In genomic region chr8:83406836-83407235, GRCm38 (mm10) we compare ENCODE assay signal across 9 mouse cellular contexts. TPM values are rescaled to one million over a fixed set of nuclear protein-coding genes. Genes with fewer than 3 reads are reported as not detected.
DNase-seq lines count a peak whose midpoint lies in the region; ATAC-seq and TF ChIP-seq lines count a peak whose summit lies in the region.
"Had no signal": no experiment of that assay in that cellular context is flagged by ENCODE, and none has a peak within 500 bp of the region (broad histone marks: within the 10 kb centered on the region; RNA-seq: fewer than 3 reads in every experiment).

No protein-coding gene starts in this region.

- no peaks in the 10 kb centered on the region for H3K4me1 ChIP-seq in liver, embryonic 11.5 days (replicated peaks; ENCODE audit: control insufficient read depth, insufficient read depth, low read length)
- H3K4me1 ChIP-seq in ES-Bruce4 (ENCODE audit: control insufficient read depth, insufficient read depth, low read length), result no peaks in the 10 kb centered on the region
- peaks cover 3 to 8% of the 10 kb centered on the region in 2 experiments; a peak in 3 of 4 replicates for H3K4me1 ChIP-seq in liver, embryonic 14.5 days (replicated peaks; ENCODE audit: control insufficient read depth in 2 of 2, insufficient read depth in 2 of 2, low read length in 1 of 2)

- DNase-seq in liver, embryonic 11.5 days (ENCODE audit: low spot score), result no peak
- DNase-seq in liver (no peak), R1 (ENCODE audit: low read depth, low spot score) (peak; percentile 74)
- DNase-seq in liver, embryonic 14.5 days (ENCODE audit: low read depth in 3 of 3, low spot score in 3 of 3), result peak in 2 of 3 experiments; percentile 52 to 55
- no peak for DNase-seq in testis, postnatal 14 days (ENCODE audit: low spot score)
- DNase-seq in right cerebral cortex, adult 2 months (ENCODE audit: low spot score in 2 of 2), result no peak
- DNase-seq: lung, postnatal 4 days had no signal

- H3K36me3 ChIP-seq in liver, embryonic 11.5 days (ENCODE audit: control insufficient read depth, insufficient read depth, low read length), result no peaks in the 10 kb centered on the region
- H3K36me3 ChIP-seq in ES-Bruce4 (ENCODE audit: control insufficient read depth, insufficient read depth, low read length, poor library complexity, severe bottlenecking), result no peaks in the 10 kb centered on the region
- H3K36me3 ChIP-seq in liver, embryonic 14.5 days (replicated peaks; ENCODE audit: control insufficient read depth, insufficient read depth, low read depth), result no peaks in the 10 kb centered on the region

- 39% methylated on average over 6 of the region's 6 CpGs for WGBS in liver, embryonic 11.5 days
- WGBS in liver, embryonic 14.5 days (ENCODE audit: insufficient replicate concordance), result 29% methylated on average over 5 of the region's 6 CpGs

- H3K4me2 ChIP-seq in liver, embryonic 11.5 days, result no peak overlapping the region
- no peak overlapping the region for H3K4me2 ChIP-seq in liver, embryonic 14.5 days (ENCODE audit: low read depth)

- no peak overlapping the region for H3K9ac ChIP-seq in liver, embryonic 11.5 days (ENCODE audit: low read depth, low read length)
- no peak overlapping the region for H3K9ac ChIP-seq in ES-Bruce4 (ENCODE audit: low read depth, poor library complexity, severe bottlenecking)
- H3K9ac ChIP-seq in liver, embryonic 14.5 days (replicated peaks), result no peak overlapping the region

- ATAC-seq in liver, embryonic 11.5 days (replicated peaks; ENCODE audit: low FRiP score), result peak; percentile 35; the same call in 1 of the 2 replicates
- ATAC-seq in liver, embryonic 14.5 days (ENCODE audit: insufficient read depth), result no peak

- no peak for TF ChIP-seq EP300 in ES-Bruce4 (IDR thresholded peaks at IDR 0.05; ENCODE audit: insufficient read depth, low read depth, low read length)
- TF ChIP-seq EP300 in liver, embryonic 14.5 days (IDR thresholded peaks at IDR 0.05; ENCODE audit: low read depth), result no peak

- no peak overlapping the region for H3K4me3 ChIP-seq in liver, embryonic 11.5 days (ENCODE audit: low read depth, low read length)
- no peak overlapping the region for H3K4me3 ChIP-seq in ES-Bruce4 (ENCODE audit: low read depth, low read length)
- no peak overlapping the region for H3K4me3 ChIP-seq in liver, embryonic 14.5 days (ENCODE audit: insufficient read depth in 1 of 2, low read depth in 2 of 2, low read length in 2 of 2)

- no peak for TF ChIP-seq POLR2A in ES-Bruce4 (IDR thresholded peaks at IDR 0.05; ENCODE audit: insufficient read depth, low read length)

- no peaks in the 10 kb centered on the region for H3K27me3 ChIP-seq in liver, embryonic 11.5 days (replicated peaks; ENCODE audit: control insufficient read depth, insufficient read depth, low read length)
- no peaks in the 10 kb centered on the region; the same call in 1 of the 2 replicates for H3K27me3 ChIP-seq in ES-Bruce4 (ENCODE audit: control insufficient read depth, insufficient read depth, low read length, poor library complexity, severe bottlenecking)
- no peaks in the 10 kb centered on the region for H3K27me3 ChIP-seq in liver, embryonic 14.5 days (ENCODE audit: control insufficient read depth, insufficient read depth, low read length)

- no peak overlapping the region for H3K27ac ChIP-seq in liver, embryonic 11.5 days (ENCODE audit: low read depth, low read length)
- H3K27ac ChIP-seq in ES-Bruce4 (ENCODE audit: insufficient read depth, low read length), result no peak overlapping the region
- H3K27ac ChIP-seq in liver, embryonic 14.5 days, result no peak overlapping the region

- TF ChIP-seq CTCF in ES-Bruce4 (IDR thresholded peaks at IDR 0.05; ENCODE audit: low read depth, low read length), result peak; percentile 74
- TF ChIP-seq CTCF in liver, embryonic 14.5 days (IDR thresholded peaks at IDR 0.05; ENCODE audit: low read depth), result peak; percentile 49

- no peaks in the 10 kb centered on the region for H3K9me3 ChIP-seq in liver, embryonic 11.5 days (ENCODE audit: control insufficient read depth, low read length)
- no peaks in the 10 kb centered on the region for H3K9me3 ChIP-seq in ES-Bruce4 (replicated peaks; ENCODE audit: control insufficient read depth, insufficient read depth, low read length, poor library complexity, severe bottlenecking)
- H3K9me3 ChIP-seq in liver, embryonic 14.5 days (ENCODE audit: control insufficient read depth, low read length), result no peaks in the 10 kb centered on the region

RNA-seq across cellular contexts. Expression of gene Clgn, which starts 17.2 kb away (rescaled TPM):
- polyA plus RNA-seq in liver, embryonic 11.5 days (2014; fragmentation: Nextera tagmentation; extraction: Ambion mirVana), result 0.62 and 0.87 TPM in 2 replicates
- 4.8 and 5.6 TPM in 2 replicates for polyA plus RNA-seq in ES-Bruce4 (2011; ENCODE audit: insufficient read depth, insufficient read length, low read depth, missing spikeins)
- 0.12 and 0.26 TPM in 2 replicates for polyA plus RNA-seq in liver, embryonic 14.5 days (2012; rRNA removed)
- polyA plus RNA-seq in liver, embryonic 14.5 days (2014; fragmentation: Nextera tagmentation; extraction: Ambion mirVana), result 0.39 and 0.54 TPM in 2 replicates

RNA-seq across cellular contexts. Expression of gene Scoc, which starts 51.4 kb away (rescaled TPM):
- polyA plus RNA-seq in liver, embryonic 11.5 days (2014; fragmentation: Nextera tagmentation; extraction: Ambion mirVana), result 83.3 and 91.0 TPM in 2 replicates
- 76.3 and 82.9 TPM in 2 replicates for polyA plus RNA-seq in ES-Bruce4 (2011; ENCODE audit: insufficient read depth, insufficient read length, low read depth, missing spikeins)
- polyA plus RNA-seq in liver, embryonic 14.5 days (2012; rRNA removed), result 23.6 and 40.3 TPM in 2 replicates
- 65.5 and 72.5 TPM in 2 replicates for polyA plus RNA-seq in liver, embryonic 14.5 days (2014; fragmentation: Nextera tagmentation; extraction: Ambion mirVana)

RNA-seq across cellular contexts. Expression of gene Mgat4d, which starts 58.6 kb away (rescaled TPM):
- polyA plus RNA-seq in liver, embryonic 11.5 days (2014; fragmentation: Nextera tagmentation; extraction: Ambion mirVana), result not detected in 2 replicates
- polyA plus RNA-seq in ES-Bruce4 (2011; ENCODE audit: insufficient read depth, insufficient read length, low read depth, missing spikeins), result not detected in 2 replicates
- not detected in 2 replicates for polyA plus RNA-seq in liver, embryonic 14.5 days (2012; rRNA removed)
- polyA plus RNA-seq in liver, embryonic 14.5 days (2014; fragmentation: Nextera tagmentation; extraction: Ambion mirVana), result not detected in 2 replicates
- polyA plus RNA-seq: heart, embryonic 16.5 days had no signal

Comparison
In these comparisons a context has a peak if more than half of its experiments do, and no peak if none do; other contexts are left out.
1. DNase-seq: peak in R1 (single experiment) and liver, embryonic 14.5 days (2 of 3); none in liver, embryonic 11.5 days (single experiment), liver (single experiment), testis, postnatal 14 days (single experiment) and right cerebral cortex, adult 2 months (0 of 2).